Mouse (Mus musculus): Measurements from ENCODE around the gene Rac2.

- TF ChIP-seq TAL1 (IDR thresholded peaks at IDR 0.05; ENCODE audit: low read length) (no peak), GATA1 (IDR thresholded peaks at IDR 0.05; ENCODE audit: low read length) (no peak)
Measured at GRCm38 (mm10) chr15:78514393-78515146, 58.0 kb downstream of the Rac2 start.

All from erythroblast, embryonic 14.5 days (primary cell).